Mouse (Mus musculus) hindbrain, embryonic 13.5 days (tissue): Measurements from ENCODE around the gene Pde11a. TPM values are rescaled to one million over a fixed set of nuclear protein-coding genes. Genes with fewer than 3 reads are reported as not detected.

Experiments
- ATAC-seq: fragments of 200-750 bp; cut with Nextera tagmentation; 2 replicates; pipeline ENCODE4 v1.8.0; 2017; ENCODE audit warnings: moderate TSS enrichment; ENCODE audit not compliant: low FRiP score
- H3K27ac ChIP-seq: fragments of 300-500 bp; sonication (generic); 2 replicates; pipeline ENCODE4 v1.5.1; 2015; ENCODE audit warnings: inconsistent platforms, mild to moderate bottlenecking, moderate library complexity
- H3K27me3 ChIP-seq: fragments of 300-500 bp; sonication (generic); 2 replicates; pipeline ENCODE4 v1.6.1; 2015; ENCODE audit warnings: mild to moderate bottlenecking, inconsistent platforms
- H3K36me3 ChIP-seq: fragments of 300-500 bp; sonication (generic); 2 replicates; pipeline ENCODE4 v1.6.1; 2015; ENCODE audit warnings: mild to moderate bottlenecking, inconsistent platforms
- H3K4me1 ChIP-seq: fragments of 300-500 bp; sonication (generic); replicated peaks from 2 replicates; pipeline ENCODE4 v1.6.1; 2015; ENCODE audit warnings: inconsistent platforms
- H3K4me2 ChIP-seq: fragments of 300-500 bp; sonication (generic); 2 replicates; pipeline ENCODE4 v1.6.1; 2015; ENCODE audit warnings: inconsistent platforms, mild to moderate bottlenecking, moderate library complexity
- H3K4me3 ChIP-seq: fragments of 300-500 bp; sonication (generic); 2 replicates; pipeline ENCODE4 v1.5.1; 2015; ENCODE audit warnings: mild to moderate bottlenecking, inconsistent platforms
- H3K9ac ChIP-seq: fragments of 300-500 bp; sonication (generic); 2 replicates; pipeline ENCODE4 v1.6.1; 2015; ENCODE audit warnings: mild to moderate bottlenecking, inconsistent platforms
- H3K9me3 ChIP-seq: fragments of 300-500 bp; sonication (generic); 2 replicates; pipeline ENCODE4 v1.6.1; 2016; ENCODE audit warnings: inconsistent platforms
- WGBS: fragments of 180-500 bp; shearing (Covaris S2); methylation state at CpG from one replicate; pipeline ENCODE4 v1.1.7; 2015; 5-methylcytosine and 5-hydroxymethylcytosine counted together
- polyA plus RNA-seq: library from polyadenylated mRNA; unstranded; fragments of >200 nt; fragmentation: Nextera tagmentation; extraction: Ambion mirVana; gene quantifications from 2 replicates; pipeline ENCODE4 v1.2.1, GENCODE M21; 2015

Pde11a gene
- polyA plus RNA-seq, 1 experiment from 2014 or later = 1.6 TPM

DNA sequence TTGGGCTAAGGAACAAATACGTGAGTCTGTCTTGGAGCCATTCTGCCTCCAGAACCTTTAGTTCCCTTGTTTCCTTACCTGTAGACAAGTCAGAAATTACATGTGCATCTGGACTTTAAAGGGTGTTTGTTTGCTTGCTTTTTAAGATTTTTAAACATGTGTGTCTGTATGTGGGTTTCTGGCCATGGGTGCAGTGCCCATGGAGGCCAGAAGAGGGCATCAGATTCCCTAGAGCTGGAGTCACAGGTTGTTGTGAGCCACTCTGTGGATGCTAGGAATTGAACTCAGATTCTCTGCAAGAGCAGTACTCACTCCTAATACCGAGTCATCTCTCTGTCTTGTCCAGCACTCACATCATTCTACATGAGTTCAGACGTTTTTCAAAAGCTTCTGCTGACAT lies 53.4 kb downstream of the Pde11a start:
- Histone ChIP-seq H3K4me2 (no peak overlapping the region), H3K4me3 (no peak overlapping the region), H3K27ac (no peak overlapping the region), H3K4me1 (no peaks in the 10 kb centered on the region), H3K27me3 (no peaks in the 10 kb centered on the region), H3K9me3 (no peaks in the 10 kb centered on the region), H3K36me3 (no peaks in the 10 kb centered on the region), H3K9ac (no peak overlapping the region)
- WGBS = 86% methylated on average over 3 of the region's 3 CpGs
- ATAC-seq = no peak

DNA sequence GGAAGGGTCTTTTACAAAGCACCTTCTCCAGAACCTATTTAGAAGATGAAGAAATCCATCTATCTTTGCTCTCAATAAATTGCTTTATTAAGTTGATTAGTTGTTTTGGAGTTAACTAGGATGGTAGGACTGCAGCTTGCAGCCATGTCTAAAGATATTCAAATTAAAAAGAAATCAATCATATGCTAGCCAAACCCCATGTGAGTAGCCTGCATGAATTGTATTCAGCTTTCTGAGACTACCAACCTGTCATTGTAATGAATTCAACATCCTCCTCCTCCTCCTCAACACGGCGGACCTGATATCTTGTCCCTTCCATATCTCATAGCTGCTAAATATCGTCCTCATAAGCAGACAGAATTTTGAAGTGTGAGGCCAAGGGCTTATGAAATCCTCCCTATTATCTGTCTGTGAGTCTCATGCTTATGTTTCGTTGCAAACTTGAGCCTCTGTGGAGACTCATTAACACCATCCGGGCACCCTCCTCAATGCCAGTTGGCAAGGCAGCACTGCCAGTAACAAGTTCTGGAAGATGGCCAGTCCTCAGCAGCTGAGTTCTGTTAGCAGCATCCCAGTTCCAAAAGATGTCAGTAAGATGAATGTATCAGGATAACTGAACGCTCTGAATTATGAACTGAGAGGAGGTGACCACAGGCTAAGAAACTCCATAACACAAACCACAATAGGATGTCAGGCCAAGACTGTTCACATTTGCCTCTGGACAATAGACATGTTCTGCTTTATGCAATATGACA lies 55.0 kb downstream of the Pde11a start:
- Histone ChIP-seq H3K4me1 (no peaks in the 10 kb centered on the region), H3K9me3 (no peaks in the 10 kb centered on the region), H3K36me3 (no peaks in the 10 kb centered on the region), H3K27ac (no peak overlapping the region), H3K27me3 (no peaks in the 10 kb centered on the region), H3K9ac (no peak overlapping the region), H3K4me3 (no peak overlapping the region), H3K4me2 (no peak overlapping the region)
- ATAC-seq = no peak
- 74% methylated on average over 6 of the region's 6 CpGs for WGBS

DNA sequence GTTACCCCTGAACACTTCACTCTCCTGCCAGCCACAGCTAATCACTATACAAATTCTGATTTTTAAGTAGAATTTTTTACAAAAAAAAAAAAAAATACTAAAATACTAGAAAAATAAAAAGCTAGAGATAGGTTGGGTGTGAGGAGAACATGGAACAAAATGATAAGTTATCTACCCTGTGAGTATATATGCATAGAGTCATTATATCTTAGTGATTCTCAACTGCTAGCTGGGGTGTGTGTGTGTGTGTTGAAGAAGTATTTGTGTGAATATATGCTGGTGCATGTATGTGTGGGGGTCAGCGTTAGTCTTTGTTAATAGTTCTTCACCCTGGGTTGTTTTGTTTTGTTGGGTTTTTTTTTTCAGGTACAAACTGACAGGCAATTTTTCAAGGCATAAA lies 69.1 kb downstream of the Pde11a start:
- no peaks in the 10 kb centered on the region for H3K4me1 ChIP-seq
- H3K4me2 ChIP-seq = no peak overlapping the region
- H3K27ac ChIP-seq = no peak overlapping the region
- no peaks in the 10 kb centered on the region for H3K36me3 ChIP-seq
- no peaks in the 10 kb centered on the region for H3K9me3 ChIP-seq
- no peak overlapping the region for H3K9ac ChIP-seq
- H3K4me3 ChIP-seq = no peak overlapping the region
- H3K27me3 ChIP-seq = no peaks in the 10 kb centered on the region
- no peak for ATAC-seq
- 80% methylated on average over 1 of the region's 1 CpGs for WGBS

DNA sequence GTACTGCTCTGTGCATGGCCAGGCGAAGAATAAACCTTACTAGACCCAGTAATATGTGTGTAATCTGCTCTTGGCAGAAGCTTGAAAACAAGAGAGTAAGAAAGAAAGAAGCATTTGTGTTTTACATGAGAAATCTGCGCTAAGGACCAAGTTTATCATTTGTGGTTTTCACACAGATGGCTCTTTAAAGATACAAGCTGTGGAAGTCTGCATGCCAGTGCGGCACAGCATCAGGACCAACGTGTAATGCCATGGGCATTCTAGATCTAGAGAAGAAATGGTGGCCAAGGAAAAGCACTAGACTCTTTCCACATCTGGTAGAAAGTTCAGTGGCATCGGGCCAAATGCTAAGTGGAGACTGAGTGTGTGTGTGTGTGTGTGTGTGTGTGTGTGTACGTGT lies 71.2 kb downstream of the Pde11a start:
- ATAC-seq = no peak

DNA sequence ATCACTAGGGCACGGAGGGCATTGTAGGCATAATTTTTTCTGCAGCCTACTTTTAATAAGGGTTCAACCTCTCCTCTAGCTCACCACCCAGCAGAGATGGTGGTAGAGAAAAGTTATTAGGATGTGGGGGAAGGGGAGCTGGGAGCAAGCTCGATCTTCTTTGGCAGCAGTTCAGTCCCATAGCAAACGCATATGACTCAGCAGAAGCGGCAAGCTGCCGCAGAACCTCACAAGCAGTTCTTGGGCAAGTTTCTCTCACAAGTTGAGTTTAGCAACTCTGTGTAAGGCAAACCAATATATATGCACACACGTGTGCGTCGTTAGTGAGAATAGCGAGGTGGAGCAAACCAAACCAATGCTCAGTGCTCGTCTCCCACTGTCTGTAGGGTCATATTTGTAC lies 72.0 kb downstream of the Pde11a start:
- Histone ChIP-seq H3K36me3 (no peaks in the 10 kb centered on the region), H3K27me3 (no peaks in the 10 kb centered on the region), H3K27ac (no peak overlapping the region), H3K4me2 (no peak overlapping the region), H3K9ac (no peak overlapping the region), H3K4me3 (no peak overlapping the region), H3K4me1 (no peaks in the 10 kb centered on the region), H3K9me3 (no peaks in the 10 kb centered on the region)
- no peak for ATAC-seq
- 91% methylated on average over 10 of the region's 10 CpGs for WGBS

More for the DNA sequence above, 71.2 kb downstream of the Pde11a start:
- H3K9me3 ChIP-seq = no peaks in the 10 kb centered on the region
- no peak overlapping the region for H3K9ac ChIP-seq
- H3K4me2 ChIP-seq = no peak overlapping the region
- H3K4me3 ChIP-seq = no peak overlapping the region
- no peaks in the 10 kb centered on the region for H3K27me3 ChIP-seq
- no peak overlapping the region for H3K27ac ChIP-seq
- no peaks in the 10 kb centered on the region for H3K36me3 ChIP-seq
- no peaks in the 10 kb centered on the region for H3K4me1 ChIP-seq
- 94% methylated on average over 6 of the region's 6 CpGs for WGBS

DNA sequence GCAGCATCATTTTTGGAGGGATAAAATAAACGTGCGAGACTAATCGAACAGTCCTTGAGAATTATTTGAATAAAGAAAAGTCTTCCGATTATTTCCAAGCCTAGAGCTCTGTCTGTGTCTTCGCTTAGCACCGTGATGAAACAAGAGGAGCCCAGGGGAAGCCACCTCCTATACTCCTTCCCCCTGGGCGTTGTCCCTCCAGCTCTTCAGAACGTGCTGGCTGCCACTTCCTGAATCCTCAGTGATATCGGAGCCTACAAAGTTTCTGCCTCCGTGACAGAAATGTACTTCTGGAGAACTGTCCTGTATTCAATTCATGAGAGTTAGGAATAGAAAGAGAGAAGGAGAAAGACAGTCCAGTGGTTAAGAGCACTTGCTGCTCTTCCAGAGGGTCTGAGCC lies 74.3 kb downstream of the Pde11a start:
- no peak overlapping the region for H3K4me3 ChIP-seq
- H3K9ac ChIP-seq = no peak overlapping the region
- no peaks in the 10 kb centered on the region for H3K27me3 ChIP-seq
- H3K4me2 ChIP-seq = no peak overlapping the region
- no peak for ATAC-seq
- H3K36me3 ChIP-seq = no peaks in the 10 kb centered on the region
- no peaks in the 10 kb centered on the region for H3K4me1 ChIP-seq
- H3K27ac ChIP-seq = no peak overlapping the region
- H3K9me3 ChIP-seq = no peaks in the 10 kb centered on the region
- WGBS = 81% methylated on average over 10 of the region's 10 CpGs

DNA sequence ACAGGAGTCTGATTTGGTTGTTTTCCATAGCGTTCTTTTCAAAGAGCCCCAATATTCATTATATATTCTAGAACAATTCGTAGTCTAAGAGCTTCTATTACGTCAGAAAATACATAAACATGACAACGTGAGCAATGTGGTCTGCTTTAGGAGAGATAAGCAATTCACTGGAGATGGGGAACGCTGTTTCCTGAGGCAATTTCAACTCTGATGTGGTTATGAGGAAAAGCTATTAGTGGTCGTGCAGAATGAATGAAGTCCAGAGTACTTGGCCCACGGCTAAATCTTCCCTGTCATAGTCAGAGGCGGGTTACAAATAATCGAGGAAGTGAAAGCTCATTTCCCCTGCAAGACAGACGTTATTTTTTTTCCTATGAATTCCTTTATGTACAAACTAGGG lies 75.9 kb downstream of the Pde11a start:
- Histone ChIP-seq H3K4me2 (no peak overlapping the region), H3K36me3 (no peaks in the 10 kb centered on the region), H3K9me3 (no peaks in the 10 kb centered on the region), H3K4me1 (no peaks in the 10 kb centered on the region), H3K27ac (no peak overlapping the region), H3K4me3 (no peak overlapping the region), H3K27me3 (no peaks in the 10 kb centered on the region), H3K9ac (no peak overlapping the region)
- ATAC-seq = no peak
- WGBS = 73% methylated on average over 10 of the region's 10 CpGs

DNA sequence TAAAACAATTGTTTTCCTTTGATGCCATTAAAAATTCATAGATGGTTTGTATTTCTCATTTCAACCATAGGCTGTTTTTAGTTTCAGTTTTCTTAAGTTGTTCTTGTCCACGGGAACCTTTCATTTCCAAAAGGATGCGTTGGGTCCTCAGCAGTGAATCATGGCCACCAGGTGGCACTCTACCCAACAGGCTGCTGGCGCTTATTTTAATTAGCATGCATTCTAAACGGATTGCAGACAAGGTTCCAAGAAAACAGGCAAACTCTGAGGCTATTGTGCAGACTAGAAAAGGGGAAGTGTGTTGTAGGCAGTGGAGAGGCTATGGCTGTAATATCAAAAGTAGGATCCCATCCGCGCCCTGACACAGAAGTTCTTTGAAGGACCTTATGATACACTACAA lies 83.7 kb downstream of the Pde11a start:
- 48% methylated on average over 6 of the region's 6 CpGs for WGBS
- no peaks in the 10 kb centered on the region for H3K4me1 ChIP-seq

DNA sequence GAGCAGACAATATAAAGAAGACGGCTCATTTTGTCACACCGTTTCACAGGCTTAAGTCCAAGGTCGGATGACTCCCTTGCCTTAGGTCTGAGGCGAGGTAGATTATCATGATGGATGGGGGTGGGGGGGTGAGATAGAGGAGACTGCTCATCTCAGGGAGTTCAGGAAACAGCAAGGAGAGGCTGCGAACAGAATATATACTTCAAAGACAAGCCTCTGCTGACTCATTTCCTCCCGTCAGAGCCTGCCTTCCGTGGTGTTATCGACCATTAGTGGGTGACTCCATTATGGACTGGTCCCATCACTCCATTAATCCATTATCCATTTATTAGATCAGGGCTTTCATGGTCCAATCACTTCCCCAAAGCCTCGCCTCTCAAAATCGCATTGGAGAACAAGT lies 87.2 kb downstream of the Pde11a start:
- no peak overlapping the region for H3K27ac ChIP-seq
- ATAC-seq = no peak
- no peak overlapping the region for H3K4me2 ChIP-seq
- no peak overlapping the region for H3K9ac ChIP-seq
- 92% methylated on average over 10 of the region's 10 CpGs for WGBS
- H3K27me3 ChIP-seq = no peaks in the 10 kb centered on the region
- no peaks in the 10 kb centered on the region for H3K4me1 ChIP-seq
- H3K9me3 ChIP-seq = no peaks in the 10 kb centered on the region
- H3K36me3 ChIP-seq = no peaks in the 10 kb centered on the region
- no peak overlapping the region for H3K4me3 ChIP-seq

More for the DNA sequence above, 83.7 kb downstream of the Pde11a start:
- Histone ChIP-seq H3K36me3 (no peaks in the 10 kb centered on the region), H3K4me3 (no peak overlapping the region), H3K27me3 (no peaks in the 10 kb centered on the region), H3K4me2 (no peak overlapping the region), H3K9ac (no peak overlapping the region), H3K9me3 (no peaks in the 10 kb centered on the region), H3K27ac (no peak overlapping the region)
- ATAC-seq = no peak

DNA sequence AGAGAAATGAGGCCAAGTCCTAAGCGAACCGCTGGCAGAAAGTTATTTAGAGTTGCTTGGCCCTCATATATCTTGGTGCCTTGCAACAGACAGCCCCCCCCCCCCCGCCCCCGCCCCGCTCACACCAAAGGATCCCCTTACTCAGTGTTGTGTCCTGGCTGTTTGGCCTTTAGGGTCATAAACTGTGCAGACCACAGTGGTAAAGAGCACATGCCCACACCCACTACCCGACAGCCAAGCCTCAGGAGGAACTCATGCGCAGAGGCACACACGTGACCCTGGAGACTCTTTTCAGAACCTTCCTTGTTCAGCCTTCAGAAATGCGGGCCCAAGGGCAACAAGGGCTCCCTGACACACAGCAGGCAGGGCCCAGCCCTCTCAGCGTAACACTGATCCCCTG lies 90.3 kb downstream of the Pde11a start:
- no peaks in the 10 kb centered on the region for H3K4me1 ChIP-seq
- no peak overlapping the region for H3K27ac ChIP-seq
- no peaks in the 10 kb centered on the region for H3K27me3 ChIP-seq
- ATAC-seq = no peak
- H3K9ac ChIP-seq = no peak overlapping the region
- no peaks in the 10 kb centered on the region for H3K9me3 ChIP-seq
- H3K4me2 ChIP-seq = no peak overlapping the region
- H3K4me3 ChIP-seq = no peak overlapping the region
- 73% methylated on average over 10 of the region's 10 CpGs for whole genome bisulfite sequencing
- H3K36me3 ChIP-seq = no peaks in the 10 kb centered on the region

DNA sequence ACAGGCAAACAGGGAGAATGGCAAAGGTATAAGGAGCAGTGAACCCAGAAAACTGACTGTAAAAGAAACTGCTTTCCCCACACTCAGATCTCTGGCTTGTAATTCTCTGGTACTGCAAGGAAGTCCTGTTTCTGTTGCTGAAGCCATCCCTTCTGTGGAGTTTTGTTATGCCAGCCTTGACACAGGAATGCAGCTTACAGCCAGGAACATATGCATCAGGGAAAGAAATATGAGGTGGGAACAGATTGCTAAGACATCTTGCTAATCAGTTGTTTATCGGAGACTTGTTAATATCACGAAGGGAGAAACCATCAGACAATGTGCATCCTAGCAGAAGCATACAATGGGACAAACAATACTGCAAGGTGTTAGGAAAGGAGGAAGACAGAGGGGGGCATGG lies 99.4 kb downstream of the Pde11a start:
- Histone ChIP-seq H3K27me3 (no peaks in the 10 kb centered on the region), H3K9me3 (no peaks in the 10 kb centered on the region), H3K4me2 (no peak overlapping the region), H3K36me3 (no peaks in the 10 kb centered on the region), H3K4me3 (no peak overlapping the region), H3K9ac (no peak overlapping the region), H3K27ac (no peak overlapping the region), H3K4me1 (no peaks in the 10 kb centered on the region)
- ATAC-seq = no peak
- WGBS = 93% methylated on average over 2 of the region's 2 CpGs

DNA sequence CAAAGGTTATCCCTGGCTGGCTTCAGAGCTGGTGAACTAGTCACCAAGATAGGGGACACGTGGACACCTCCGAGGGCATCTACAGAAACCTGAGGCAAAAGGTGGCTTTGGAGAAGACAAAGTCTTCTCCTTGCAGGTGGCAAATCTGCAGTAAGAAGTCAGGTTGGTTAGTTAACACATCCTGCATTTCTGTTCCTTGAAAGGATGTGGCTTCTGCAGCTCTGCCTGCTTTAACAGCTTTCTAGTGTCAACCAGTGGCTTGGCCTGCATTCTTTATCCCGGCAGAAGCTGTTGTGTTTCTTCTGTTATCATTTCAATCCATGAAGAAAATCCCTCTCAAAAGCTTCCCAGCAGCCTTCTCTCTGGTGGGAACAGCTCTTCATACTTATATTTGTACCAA lies 100.1 kb downstream of the Pde11a start:
- Histone ChIP-seq H3K9me3 (no peaks in the 10 kb centered on the region), H3K36me3 (no peaks in the 10 kb centered on the region), H3K4me1 (no peaks in the 10 kb centered on the region), H3K4me2 (no peak overlapping the region), H3K4me3 (no peak overlapping the region), H3K27ac (no peak overlapping the region), H3K27me3 (no peaks in the 10 kb centered on the region), H3K9ac (no peak overlapping the region)
- 86% methylated on average over 3 of the region's 3 CpGs for WGBS
- ATAC-seq = no peak

DNA sequence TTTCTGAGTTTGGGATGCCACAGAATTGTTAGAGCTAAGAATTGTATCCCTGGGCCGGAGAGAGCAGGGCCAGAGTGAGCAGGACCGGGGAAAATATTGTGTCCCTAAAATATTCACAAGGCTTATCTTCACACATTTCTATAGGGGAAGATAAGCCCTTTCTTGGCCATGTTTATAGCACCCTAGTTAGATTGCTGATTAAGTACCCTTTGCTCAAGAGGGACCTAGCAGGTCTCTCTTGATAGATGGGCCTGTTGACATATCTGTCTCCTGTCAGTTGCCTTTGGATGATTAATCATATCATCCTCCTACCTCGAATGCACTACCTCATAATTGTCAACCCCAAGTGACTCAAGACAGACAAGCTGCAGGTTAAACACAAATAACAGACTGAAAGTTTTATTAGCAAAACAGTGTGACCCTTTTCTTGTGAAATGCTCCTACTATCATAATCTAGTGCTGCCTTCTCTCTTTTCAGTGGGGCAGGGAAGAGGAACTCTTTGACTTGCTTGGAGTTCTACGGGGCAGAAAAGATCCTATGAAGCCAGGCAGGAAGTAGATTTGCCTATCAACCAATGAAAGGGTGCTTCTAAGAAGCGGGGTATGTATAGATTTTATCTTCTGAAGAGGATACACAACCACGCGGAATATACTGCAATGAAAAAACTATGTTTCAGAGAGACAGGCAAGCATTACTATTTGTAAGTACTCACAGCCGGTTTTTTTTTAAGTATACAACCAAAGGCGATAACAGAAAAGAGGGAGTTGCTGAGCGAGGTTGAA lies 100.7 kb downstream of the Pde11a start:
- H3K36me3 ChIP-seq = no peaks in the 10 kb centered on the region
- H3K9me3 ChIP-seq = no peaks in the 10 kb centered on the region
- no peaks in the 10 kb centered on the region for H3K27me3 ChIP-seq
- no peaks in the 10 kb centered on the region for H3K4me1 ChIP-seq
- WGBS = 90% methylated on average over 10 of the region's 10 CpGs
- no peak for ATAC-seq
- no peak overlapping the region for H3K9ac ChIP-seq
- H3K27ac ChIP-seq = no peak overlapping the region
- no peak overlapping the region for H3K4me2 ChIP-seq
- no peak overlapping the region for H3K4me3 ChIP-seq
